Mouse (Mus musculus) C2C12 (cell line): ENCODE data around the gene Mafk.

Experiments
- CTCF ChIP-seq: IDR thresholded peaks from one replicate; pipeline ENCODE4 v1.5.1; 2011; ENCODE audit not compliant: control insufficient read depth, insufficient read depth, insufficient read length
- MYOG ChIP-seq: IDR thresholded peaks from one replicate; pipeline ENCODE4 v1.6.1; 2011; ENCODE audit not compliant: control insufficient read depth, insufficient read length; ENCODE audit errors: extremely low read depth

DNA sequence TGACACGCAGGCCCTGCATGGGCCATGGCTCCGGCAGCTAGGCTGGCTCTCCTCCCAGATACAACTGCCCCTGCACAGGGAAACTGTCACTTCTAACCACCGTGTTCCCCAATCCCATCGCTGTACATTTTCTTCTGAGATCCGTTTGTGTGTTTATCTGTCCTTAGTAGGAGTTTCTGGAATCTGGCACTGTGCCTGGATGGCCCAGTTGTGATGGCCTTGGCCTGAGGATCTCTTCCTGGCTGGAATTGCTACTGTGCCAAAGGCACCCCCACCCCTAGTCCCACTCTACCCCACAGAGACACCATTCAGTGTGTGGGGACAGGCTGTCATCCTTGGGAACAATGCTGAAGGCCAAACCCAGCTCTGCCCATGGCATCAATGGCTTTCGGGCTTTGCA is 24.7 kb downstream of the Mafk start:
- no peak for TF ChIP-seq CTCF
- TF ChIP-seq MYOG, result no peak
